Mouse (Mus musculus): ENCODE results near the gene Rab5c. TPM values are rescaled to one million over a fixed set of nuclear protein-coding genes. Genes with fewer than 3 reads are reported as not detected.

Gene Rab5c
- total and polyA plus RNA-seq, 2 experiments from 2014 or later: 34.1 to 248 TPM

GRCm38 (mm10) chr11:100735134-100735865, 2.7 kb downstream of the Rab5c start:
- peaks cover 13% of the 10 kb centered on the region for H3K4me1 ChIP-seq (ENCODE audit: insufficient read depth, low read length)
- H3K27me3 ChIP-seq (ENCODE audit: insufficient read depth, low read length): no peaks in the 10 kb centered on the region
- WGBS: 89% methylated on average over 9 of the region's 9 CpGs

GRCm38 (mm10) chr11:100730477-100731205, 7.4 kb downstream of the Rab5c start:
- Histone ChIP-seq H3K9me3 (ENCODE audit: low read length) (no peaks in the 10 kb centered on the region), H3K4me2 (ENCODE audit: low read depth, low read length) (no peak overlapping the region), H3K27ac (no peak overlapping the region), H3K9ac (replicated peaks; ENCODE audit: low read length) (no peak overlapping the region), H3K4me1 (ENCODE audit: insufficient read depth, low read length) (no peaks in the 10 kb centered on the region), H3K27me3 (ENCODE audit: insufficient read depth, low read length) (no peaks in the 10 kb centered on the region), H3K4me3 (ENCODE audit: low read length) (no peak overlapping the region), H3K36me3 (ENCODE audit: insufficient read depth, low read length) (peaks cover 6% of the 10 kb centered on the region; the same call in 1 of the 2 replicates)
- no peak for ATAC-seq
- WGBS: 78% methylated on average over 6 of the region's 6 CpGs
- no peak for TF ChIP-seq CTCF (IDR thresholded peaks at IDR 0.05; ENCODE audit: low read depth)
- no peak for DNase-seq (ENCODE audit: low spot score)

More at GRCm38 (mm10) chr11:100735134-100735865, 2.7 kb downstream of the Rab5c start:
- no peaks in the 10 kb centered on the region for H3K9me3 ChIP-seq (ENCODE audit: low read length)
- H3K9ac ChIP-seq (replicated peaks; ENCODE audit: low read length): no peak overlapping the region
- ATAC-seq (no peak), DNase-seq (ENCODE audit: low spot score) (no peak)
- H3K4me2 ChIP-seq (ENCODE audit: low read depth, low read length): no peak overlapping the region
- H3K4me3 ChIP-seq (ENCODE audit: low read length): no peak overlapping the region
- no peak for TF ChIP-seq CTCF (IDR thresholded peaks at IDR 0.05; ENCODE audit: low read depth)
- H3K36me3 ChIP-seq (ENCODE audit: insufficient read depth, low read length): no peaks in the 10 kb centered on the region
- no peak overlapping the region for H3K27ac ChIP-seq

DNA sequence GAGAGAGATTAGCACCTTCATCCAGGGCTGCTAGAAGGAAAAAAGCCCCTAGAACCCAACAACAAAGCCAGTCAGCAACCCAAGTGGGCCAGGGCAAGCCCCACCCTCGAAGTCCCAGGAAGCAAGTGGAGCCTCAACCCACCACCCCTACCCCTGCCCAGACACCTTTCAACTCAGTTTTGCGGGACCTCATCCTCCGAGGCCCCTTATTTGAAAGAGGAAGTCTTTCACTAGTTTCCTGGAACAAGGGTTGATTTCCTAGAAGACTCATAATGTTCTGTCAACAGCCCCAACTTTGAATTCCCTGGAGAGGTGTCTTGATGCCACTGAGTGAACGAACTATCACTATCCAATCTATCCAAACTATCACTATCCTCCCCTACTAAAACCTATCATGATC, 8.0 kb downstream of the Rab5c start:
- no peak for ATAC-seq

DNA sequence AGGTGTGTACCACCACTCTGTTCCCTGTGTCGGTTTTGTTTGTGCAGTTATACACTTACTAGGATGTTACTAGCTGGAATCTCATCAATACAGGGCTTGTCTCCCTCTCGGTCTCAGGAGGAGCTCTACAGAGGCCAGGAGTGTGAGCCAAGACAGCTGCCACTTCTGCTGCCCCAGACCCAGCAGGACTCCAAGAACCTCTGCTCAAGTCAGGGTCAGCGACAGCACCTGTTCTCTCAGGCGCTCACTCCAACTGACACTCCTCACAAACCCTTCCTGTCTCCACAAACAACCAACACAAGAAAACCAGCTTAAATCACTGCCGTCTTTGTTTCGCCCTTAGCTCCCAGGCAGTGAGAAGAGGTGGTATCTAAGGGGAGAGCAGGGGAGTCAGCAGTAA, 9.4 kb downstream of the Rab5c start:
- WGBS: 64% methylated on average over 6 of the region's 6 CpGs
- no peak overlapping the region for H3K4me2 ChIP-seq (ENCODE audit: low read depth, low read length)
- H3K27ac ChIP-seq: no peak overlapping the region
- H3K4me1 ChIP-seq (ENCODE audit: insufficient read depth, low read length): no peaks in the 10 kb centered on the region
- peaks cover 6% of the 10 kb centered on the region; the same call in 1 of the 2 replicates for H3K36me3 ChIP-seq (ENCODE audit: insufficient read depth, low read length)
- H3K27me3 ChIP-seq (ENCODE audit: insufficient read depth, low read length): no peaks in the 10 kb centered on the region
- no peak overlapping the region for H3K4me3 ChIP-seq (ENCODE audit: low read length)
- no peaks in the 10 kb centered on the region for H3K9me3 ChIP-seq (ENCODE audit: low read length)
- no peak overlapping the region for H3K9ac ChIP-seq (replicated peaks; ENCODE audit: low read length)
- DNase-seq (ENCODE audit: low spot score) (no peak), ATAC-seq (no peak)
- TF ChIP-seq CTCF (IDR thresholded peaks at IDR 0.05; ENCODE audit: low read depth): no peak

More for the DNA sequence above, 8.0 kb downstream of the Rab5c start:
- H3K4me2 ChIP-seq (ENCODE audit: low read depth, low read length): no peak overlapping the region
- no peak for TF ChIP-seq CTCF (IDR thresholded peaks at IDR 0.05; ENCODE audit: low read depth)
- peaks cover 6% of the 10 kb centered on the region; the same call in 1 of the 2 replicates for H3K36me3 ChIP-seq (ENCODE audit: insufficient read depth, low read length)
- H3K27ac ChIP-seq: no peak overlapping the region
- no peak overlapping the region for H3K4me3 ChIP-seq (ENCODE audit: low read length)
- no peak overlapping the region for H3K9ac ChIP-seq (replicated peaks; ENCODE audit: low read length)
- no peaks in the 10 kb centered on the region for H3K4me1 ChIP-seq (ENCODE audit: insufficient read depth, low read length)
- no peaks in the 10 kb centered on the region for H3K9me3 ChIP-seq (ENCODE audit: low read length)
- no peaks in the 10 kb centered on the region for H3K27me3 ChIP-seq (ENCODE audit: insufficient read depth, low read length)
- 92% methylated on average over 4 of the region's 4 CpGs for WGBS
- DNase-seq (ENCODE audit: low spot score): no peak

GRCm38 (mm10) chr11:100727201-100727600, 10.8 kb downstream of the Rab5c start:
- H3K9ac ChIP-seq (replicated peaks; ENCODE audit: low read length): no peak overlapping the region
- no peaks in the 10 kb centered on the region for H3K27me3 ChIP-seq (ENCODE audit: insufficient read depth, low read length)
- peaks cover 6% of the 10 kb centered on the region; the same call in 1 of the 2 replicates for H3K36me3 ChIP-seq (ENCODE audit: insufficient read depth, low read length)
- no peak overlapping the region for H3K4me2 ChIP-seq (ENCODE audit: low read depth, low read length)
- peaks cover 3% of the 10 kb centered on the region; the same call in 1 of the 2 replicates for H3K4me1 ChIP-seq (ENCODE audit: insufficient read depth, low read length)
- H3K27ac ChIP-seq: no peak overlapping the region
- no peak overlapping the region for H3K4me3 ChIP-seq (ENCODE audit: low read length)
- ATAC-seq: no peak
- H3K9me3 ChIP-seq (ENCODE audit: low read length): no peaks in the 10 kb centered on the region
- WGBS: 97% methylated on average over 3 of the region's 3 CpGs
- no peak for TF ChIP-seq CTCF (IDR thresholded peaks at IDR 0.05; ENCODE audit: low read depth)
- DNase-seq (ENCODE audit: low spot score): no peak

- Histone ChIP-seq H3K27me3 (ENCODE audit: insufficient read depth, low read length) (no peaks in the 10 kb centered on the region), H3K4me3 (ENCODE audit: low read length) (no peak overlapping the region), H3K27ac (no peak overlapping the region; the same call in 1 of the 2 replicates), H3K9ac (replicated peaks; ENCODE audit: low read length) (no peak overlapping the region), H3K4me1 (ENCODE audit: insufficient read depth, low read length) (peaks cover 8% of the 10 kb centered on the region; the same call in 1 of the 2 replicates), H3K4me2 (ENCODE audit: low read depth, low read length) (no peak overlapping the region), H3K36me3 (ENCODE audit: insufficient read depth, low read length) (peaks cover 6% of the 10 kb centered on the region; the same call in 1 of the 2 replicates), H3K9me3 (ENCODE audit: low read length) (no peaks in the 10 kb centered on the region)
- no peak for TF ChIP-seq CTCF (IDR thresholded peaks at IDR 0.05; ENCODE audit: low read depth)
- no peak for DNase-seq (ENCODE audit: low spot score)
- ATAC-seq: no peak
- 64% methylated on average over 5 of the region's 5 CpGs for WGBS
Observed at GRCm38 (mm10) chr11:100724919-100725512, 13.0 kb downstream of the Rab5c start.
